Mouse (Mus musculus): ENCODE results near the gene Olfr1368. TPM values are rescaled to one million over a fixed set of nuclear protein-coding genes. Genes with fewer than 3 reads are reported as not detected.

Gene Olfr1368
- polyA plus RNA-seq, 1 experiment from 2014 or later, result not detected

DNA sequence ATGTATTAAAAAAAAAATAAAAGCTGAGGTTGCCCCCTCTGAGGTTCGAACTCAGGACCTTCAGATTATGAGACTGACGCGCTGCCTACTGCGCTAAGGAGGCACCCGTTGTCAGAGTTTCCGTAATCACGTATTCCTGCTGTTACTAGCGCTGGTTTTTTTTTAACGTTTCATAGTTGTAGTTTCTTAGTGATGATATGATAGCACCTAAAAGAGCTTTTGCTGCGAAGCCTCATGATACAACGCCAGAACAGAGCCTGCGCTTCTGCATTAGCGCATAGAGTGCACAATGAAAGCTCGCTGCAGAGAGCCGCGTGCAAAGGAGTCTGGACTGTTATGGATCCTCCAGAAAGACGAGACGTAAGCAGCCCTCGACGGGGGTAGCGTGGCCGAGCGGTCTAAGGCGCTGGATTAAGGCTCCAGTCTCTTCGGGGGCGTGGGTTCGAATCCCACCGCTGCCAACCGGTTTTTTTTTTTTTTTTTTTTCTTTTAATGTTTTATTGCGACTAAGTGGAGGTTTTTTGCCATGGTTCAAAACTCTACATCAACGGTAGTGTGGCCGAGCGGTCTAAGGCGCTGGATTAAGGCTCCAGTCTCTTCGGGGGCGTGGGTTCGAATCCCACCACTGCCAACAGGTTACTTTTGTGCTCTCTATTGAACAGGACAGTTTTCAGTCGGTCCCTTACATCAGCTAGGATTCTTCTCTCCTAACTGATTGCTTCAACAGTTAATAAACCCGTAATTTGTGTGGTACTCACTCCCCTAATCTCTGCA is 24.2 kb upstream of the Olfr1368 start:
- Histone ChIP-seq H3K4me2 (ENCODE audit: low read depth, low read length) (peak overlapping the region; percentile 97), H3K4me3 (ENCODE audit: low read depth, low read length) (peak overlapping the region; percentile 75), H3K9me3 (replicated peaks; ENCODE audit: control insufficient read depth, low read length) (no peaks in the 10 kb centered on the region), H3K9ac (ENCODE audit: low read depth, low read length) (peak overlapping the region; percentile 15; the same call in 1 of the 2 replicates), H3K36me3 (ENCODE audit: control insufficient read depth, insufficient read depth) (no peaks in the 10 kb centered on the region), H3K27me3 (ENCODE audit: control insufficient read depth, insufficient read depth, low read depth, low read length) (no peaks in the 10 kb centered on the region; the same call in 1 of the 2 replicates), H3K4me1 (ENCODE audit: control insufficient read depth, low read depth, low read length) (peaks cover 29% of the 10 kb centered on the region), H3K27ac (ENCODE audit: low read length) (peak overlapping the region; percentile 53; the same call in 1 of the 2 replicates)
- ATAC-seq (ENCODE audit: low read depth), result peak; percentile 77
- WGBS (ENCODE audit: insufficient replicate concordance), result under 1% methylated on average over 39 of the region's 39 CpGs

GRCm38 (mm10) chr13:21169121-21169656 is 23.5 kb upstream of the Olfr1368 start:
- H3K36me3 ChIP-seq (ENCODE audit: control insufficient read depth, insufficient read depth), result no peaks in the 10 kb centered on the region
- under 1% methylated on average over 14 of the region's 14 CpGs for WGBS (ENCODE audit: insufficient replicate concordance)
- peak overlapping the region; percentile 83 for H3K27ac ChIP-seq (ENCODE audit: low read length)
- no peak for ATAC-seq (ENCODE audit: low read depth)
- H3K9me3 ChIP-seq (replicated peaks; ENCODE audit: control insufficient read depth, low read length), result no peaks in the 10 kb centered on the region
- H3K27me3 ChIP-seq (ENCODE audit: control insufficient read depth, insufficient read depth, low read depth, low read length), result no peaks in the 10 kb centered on the region; the same call in 1 of the 2 replicates
- peaks cover 29% of the 10 kb centered on the region for H3K4me1 ChIP-seq (ENCODE audit: control insufficient read depth, low read depth, low read length)
- peak overlapping the region; percentile 76 for H3K9ac ChIP-seq (ENCODE audit: low read depth, low read length)
- peak overlapping the region; percentile 75 for H3K4me3 ChIP-seq (ENCODE audit: low read depth, low read length)
- peak overlapping the region; percentile 97 for H3K4me2 ChIP-seq (ENCODE audit: low read depth, low read length)

- H3K4me2 ChIP-seq (ENCODE audit: low read depth, low read length), result peak overlapping the region; percentile 97
- peaks cover 29% of the 10 kb centered on the region for H3K4me1 ChIP-seq (ENCODE audit: control insufficient read depth, low read depth, low read length)
- H3K9ac ChIP-seq (ENCODE audit: low read depth, low read length), result peak overlapping the region; percentile 76
- H3K36me3 ChIP-seq (ENCODE audit: control insufficient read depth, insufficient read depth), result no peaks in the 10 kb centered on the region
- H3K27me3 ChIP-seq (ENCODE audit: control insufficient read depth, insufficient read depth, low read depth, low read length), result no peaks in the 10 kb centered on the region; the same call in 1 of the 2 replicates
- peak overlapping the region; percentile 83 for H3K27ac ChIP-seq (ENCODE audit: low read length)
- ATAC-seq (ENCODE audit: low read depth), result peak; percentile 11; the same call in 1 of the 2 replicates
- H3K9me3 ChIP-seq (replicated peaks; ENCODE audit: control insufficient read depth, low read length), result no peaks in the 10 kb centered on the region
- WGBS (ENCODE audit: insufficient replicate concordance), result under 1% methylated on average over 16 of the region's 16 CpGs
- peak overlapping the region; percentile 75 for H3K4me3 ChIP-seq (ENCODE audit: low read depth, low read length)
Measured at GRCm38 (mm10) chr13:21168371-21169011, 22.8 kb upstream of the Olfr1368 start.

- Histone ChIP-seq H3K36me3 (ENCODE audit: control insufficient read depth, insufficient read depth) (no peaks in the 10 kb centered on the region), H3K27me3 (ENCODE audit: control insufficient read depth, insufficient read depth, low read depth, low read length) (no peaks in the 10 kb centered on the region; the same call in 1 of the 2 replicates), H3K4me2 (ENCODE audit: low read depth, low read length) (peak overlapping the region; percentile 97), H3K9me3 (replicated peaks; ENCODE audit: control insufficient read depth, low read length) (no peaks in the 10 kb centered on the region), H3K27ac (ENCODE audit: low read length) (no peak overlapping the region), H3K4me1 (ENCODE audit: control insufficient read depth, low read depth, low read length) (peaks cover 24% of the 10 kb centered on the region), H3K4me3 (ENCODE audit: low read depth, low read length) (peak overlapping the region; percentile 75), H3K9ac (ENCODE audit: low read depth, low read length) (peak overlapping the region; percentile 76)
- peak; percentile 47 for ATAC-seq (ENCODE audit: low read depth)
- under 1% methylated on average over 8 of the region's 8 CpGs for WGBS (ENCODE audit: insufficient replicate concordance)
Measured at GRCm38 (mm10) chr13:21167910-21168300, 22.2 kb upstream of the Olfr1368 start.

GRCm38 (mm10) chr13:21166936-21167909 is 21.6 kb upstream of the Olfr1368 start:
- Histone ChIP-seq H3K4me1 (ENCODE audit: control insufficient read depth, low read depth, low read length) (peaks cover 19% of the 10 kb centered on the region), H3K9ac (ENCODE audit: low read depth, low read length) (peak overlapping the region; percentile 22), H3K27me3 (ENCODE audit: control insufficient read depth, insufficient read depth, low read depth, low read length) (no peaks in the 10 kb centered on the region; the same call in 1 of the 2 replicates), H3K4me2 (ENCODE audit: low read depth, low read length) (peak overlapping the region; percentile 97), H3K36me3 (ENCODE audit: control insufficient read depth, insufficient read depth) (no peaks in the 10 kb centered on the region), H3K9me3 (replicated peaks; ENCODE audit: control insufficient read depth, low read length) (no peaks in the 10 kb centered on the region), H3K27ac (ENCODE audit: low read length) (no peak overlapping the region), H3K4me3 (ENCODE audit: low read depth, low read length) (peak overlapping the region; percentile 75)
- WGBS (ENCODE audit: insufficient replicate concordance), result 1% methylated on average over 27 of the region's 27 CpGs
- peak; percentile 36 for ATAC-seq (ENCODE audit: low read depth)

- WGBS (ENCODE audit: insufficient replicate concordance), result 51% methylated on average over 5 of the region's 5 CpGs
- Histone ChIP-seq H3K4me1 (ENCODE audit: control insufficient read depth, low read depth, low read length) (peaks cover 19% of the 10 kb centered on the region), H3K27ac (ENCODE audit: low read length) (no peak overlapping the region)
Measured at GRCm38 (mm10) chr13:21162591-21162990, 16.9 kb upstream of the Olfr1368 start.

GRCm38 (mm10) chr13:21161591-21161990 is 15.9 kb upstream of the Olfr1368 start:
- H3K4me2 ChIP-seq (ENCODE audit: low read depth, low read length), result peak overlapping the region; percentile 92
- no peaks in the 10 kb centered on the region for H3K36me3 ChIP-seq (ENCODE audit: control insufficient read depth, insufficient read depth)
- H3K9ac ChIP-seq (ENCODE audit: low read depth, low read length), result no peak overlapping the region
- WGBS (ENCODE audit: insufficient replicate concordance), result 28% methylated on average over 2 of the region's 2 CpGs
- H3K4me3 ChIP-seq (ENCODE audit: low read depth, low read length), result peak overlapping the region; percentile 78
- H3K27me3 ChIP-seq (ENCODE audit: control insufficient read depth, insufficient read depth, low read depth, low read length), result peaks cover 23% of the 10 kb centered on the region
- no peaks in the 10 kb centered on the region for H3K9me3 ChIP-seq (replicated peaks; ENCODE audit: control insufficient read depth, low read length)
- peaks cover 14% of the 10 kb centered on the region for H3K4me1 ChIP-seq (ENCODE audit: control insufficient read depth, low read depth, low read length)
- no peak for ATAC-seq (ENCODE audit: low read depth)
- H3K27ac ChIP-seq (ENCODE audit: low read length), result no peak overlapping the region

More at GRCm38 (mm10) chr13:21162591-21162990, 16.9 kb upstream of the Olfr1368 start:
- no peak overlapping the region for H3K4me3 ChIP-seq (ENCODE audit: low read depth, low read length)
- H3K27me3 ChIP-seq (ENCODE audit: control insufficient read depth, insufficient read depth, low read depth, low read length), result peaks cover 21% of the 10 kb centered on the region
- H3K36me3 ChIP-seq (ENCODE audit: control insufficient read depth, insufficient read depth), result no peaks in the 10 kb centered on the region
- H3K9ac ChIP-seq (ENCODE audit: low read depth, low read length), result no peak overlapping the region
- no peaks in the 10 kb centered on the region for H3K9me3 ChIP-seq (replicated peaks; ENCODE audit: control insufficient read depth, low read length)
- H3K4me2 ChIP-seq (ENCODE audit: low read depth, low read length), result no peak overlapping the region
- ATAC-seq (ENCODE audit: low read depth), result no peak

Measured in liver, embryonic 16.5 days (tissue).